In genomic region chr5:117898055-117898806, GRCm38 (mm10) we compare ENCODE assay signal across 11 mouse cellular contexts.
DNase-seq lines count a peak whose midpoint lies in the region; ATAC-seq and TF ChIP-seq lines count a peak whose summit lies in the region.
"Had no signal": no experiment of that assay in that cellular context is flagged by ENCODE, and none has a peak within 500 bp of the region (broad histone marks: within the 10 kb centered on the region; RNA-seq: fewer than 3 reads in every experiment).

No protein-coding gene starts in this region.

- no peaks in the 10 kb centered on the region for H3K9me3 ChIP-seq in heart, embryonic 12.5 days (replicated peaks)
- H3K9me3 ChIP-seq in ES-Bruce4 (replicated peaks; ENCODE audit: control insufficient read depth, insufficient read depth, low read length, poor library complexity, severe bottlenecking), result no peaks in the 10 kb centered on the region
- no peaks in the 10 kb centered on the region for H3K9me3 ChIP-seq in embryonic facial prominence, embryonic 15.5 days (replicated peaks)
- H3K9me3 ChIP-seq in forebrain, postnatal 0 days (ENCODE audit: low read length), result no peaks in the 10 kb centered on the region

- peak overlapping the region; percentile 28 for H3K4me2 ChIP-seq in heart, embryonic 12.5 days
- H3K4me2 ChIP-seq in embryonic facial prominence, embryonic 15.5 days (replicated peaks), result 0 out of 2 replicates have a peak overlapping the region, but pooled peaks have one; percentile 15
- no peak overlapping the region for H3K4me2 ChIP-seq in forebrain, postnatal 0 days (ENCODE audit: low read depth)

- 0 out of 2 replicates have a peak, but pooled peaks cover 2% of the 10 kb centered on the region for H3K27me3 ChIP-seq in heart, embryonic 12.5 days (replicated peaks)
- no peaks in the 10 kb centered on the region for H3K27me3 ChIP-seq in ES-Bruce4 (ENCODE audit: control insufficient read depth, insufficient read depth, low read length, poor library complexity, severe bottlenecking)
- H3K27me3 ChIP-seq in embryonic facial prominence, embryonic 15.5 days, result no peaks in the 10 kb centered on the region
- no peaks in the 10 kb centered on the region for H3K27me3 ChIP-seq in forebrain, postnatal 0 days (ENCODE audit: insufficient read depth, low read length)

- TF ChIP-seq POLR2A in ES-Bruce4 (IDR thresholded peaks at IDR 0.05; ENCODE audit: insufficient read depth, low read length), result no peak

- H3K36me3 ChIP-seq in heart, embryonic 12.5 days, result no peaks in the 10 kb centered on the region
- H3K36me3 ChIP-seq in ES-Bruce4 (ENCODE audit: control insufficient read depth, insufficient read depth, low read length, poor library complexity, severe bottlenecking), result no peaks in the 10 kb centered on the region
- no peaks in the 10 kb centered on the region for H3K36me3 ChIP-seq in embryonic facial prominence, embryonic 15.5 days
- no peaks in the 10 kb centered on the region for H3K36me3 ChIP-seq in forebrain, postnatal 0 days (ENCODE audit: insufficient read depth)

- no peak overlapping the region for H3K9ac ChIP-seq in heart, embryonic 12.5 days
- H3K9ac ChIP-seq in ES-Bruce4 (ENCODE audit: low read depth, poor library complexity, severe bottlenecking), result no peak overlapping the region
- no peak overlapping the region for H3K9ac ChIP-seq in embryonic facial prominence, embryonic 15.5 days
- H3K9ac ChIP-seq in forebrain, postnatal 0 days, result no peak overlapping the region

- 8% methylated on average over 9 of the region's 9 CpGs for WGBS in heart, embryonic 12.5 days
- WGBS in embryonic facial prominence, embryonic 15.5 days, result 7% methylated on average over 9 of the region's 9 CpGs
- WGBS in forebrain, postnatal 0 days, result 27% methylated on average over 9 of the region's 9 CpGs

- TF ChIP-seq CTCF in ES-Bruce4 (IDR thresholded peaks at IDR 0.05; ENCODE audit: low read depth, low read length), result no peak
- no peak for TF ChIP-seq CTCF in forebrain, postnatal 0 days (IDR thresholded peaks at IDR 0.05; ENCODE audit: low read depth)

- no peak for DNase-seq in heart, postnatal 14 days
- peak; percentile 60 for DNase-seq in mesoderm, embryonic 11.5 days (ENCODE audit: low read depth, low spot score)
- DNase-seq in frontal cortex, postnatal 36 days (ENCODE audit: low spot score in 2 of 2), result no peak
- DNase-seq in forebrain, postnatal 0 days, result no peak
- DNase-seq in cerebellum, adult 9-10 months, result no peak
- DNase-seq: cerebellum, adult 11 months; thymus, postnatal 25 days had no signal

- H3K4me3 ChIP-seq in heart, embryonic 12.5 days, result no peak overlapping the region
- H3K4me3 ChIP-seq in ES-Bruce4 (ENCODE audit: low read depth, low read length), result no peak overlapping the region
- H3K4me3 ChIP-seq in embryonic facial prominence, embryonic 15.5 days (replicated peaks), result no peak overlapping the region
- no peak overlapping the region for H3K4me3 ChIP-seq in forebrain, postnatal 0 days (ENCODE audit: low read depth, low read length)

- no peak overlapping the region; the same call in 1 of the 2 replicates for H3K27ac ChIP-seq in heart, embryonic 12.5 days (ENCODE audit: poor library complexity, severe bottlenecking)
- no peak overlapping the region for H3K27ac ChIP-seq in ES-Bruce4 (ENCODE audit: insufficient read depth, low read length)
- H3K27ac ChIP-seq in embryonic facial prominence, embryonic 15.5 days (replicated peaks), result peak overlapping the region; percentile 48; the same call in 1 of the 2 replicates
- no peak overlapping the region for H3K27ac ChIP-seq in forebrain, postnatal 0 days (ENCODE audit: low read depth, low read length)

- intact Hi-C loops in heart, postnatal 14 days (cut with DNase I), result no loop called here

- ATAC-seq in heart, embryonic 12.5 days (ENCODE audit: insufficient number of reproducible peaks, low FRiP score), result peak; percentile 49; the same call in 1 of the 2 replicates
- ATAC-seq in embryonic facial prominence, embryonic 15.5 days (ENCODE audit: insufficient number of reproducible peaks, low FRiP score, low TSS enrichment, low read depth), result peak; percentile 68
- ATAC-seq in forebrain, postnatal 0 days, result no peak
- ATAC-seq: CD4-positive, CD25-positive, alpha-beta regulatory T cell, adult 4 months had no signal

- peaks cover 18% of the 10 kb centered on the region for H3K4me1 ChIP-seq in heart, embryonic 12.5 days (replicated peaks)
- peaks cover 12% of the 10 kb centered on the region for H3K4me1 ChIP-seq in ES-Bruce4 (ENCODE audit: control insufficient read depth, insufficient read depth, low read length)
- H3K4me1 ChIP-seq in embryonic facial prominence, embryonic 15.5 days, result peaks cover 22% of the 10 kb centered on the region
- H3K4me1 ChIP-seq in forebrain, postnatal 0 days (ENCODE audit: insufficient read depth), result no peaks in the 10 kb centered on the region

- 0 out of 2 replicates have a peak, but pooled peaks have one; percentile 66 for TF ChIP-seq EP300 in ES-Bruce4 (IDR thresholded peaks at IDR 0.05; ENCODE audit: insufficient read depth, low read depth, low read length)
